Mouse (Mus musculus) layer of hippocampus, postnatal 36 days (tissue): ENCODE results near the gene Eya4. TPM values are rescaled to one million over a fixed set of nuclear protein-coding genes. Genes with fewer than 3 reads are reported as not detected.

Experiments used
- DNase-seq, 2 experiments: peaks; one replicate each; pipeline ENCODE4 v3.0.0; 2022
- total RNA-seq, 2 experiments: library from RNA; stranded (reverse); gene quantifications; 2 replicates each; pipeline ENCODE4 v1.2.3; 2021

Gene Eya4
- total RNA-seq, 2 experiments from 2014 or later = 5.4 to 5.7 TPM

- DNase-seq = no peak
Observed at GRCm38 (mm10) chr10:23230863-23231262, 119.7 kb downstream of the Eya4 start.

- no peak for DNase-seq
Observed at GRCm38 (mm10) chr10:23223336-23223735, 127.2 kb downstream of the Eya4 start.

- no peak for DNase-seq
Observed at GRCm38 (mm10) chr10:23220432-23220831, 130.2 kb downstream of the Eya4 start.

- DNase-seq = no peak
Observed at GRCm38 (mm10) chr10:23216815-23217214, 133.8 kb downstream of the Eya4 start.

GRCm38 (mm10) chr10:23211381-23211780, 139.2 kb downstream of the Eya4 start:
- no peak for DNase-seq

- DNase-seq = peak; percentile 8 to 11
Observed at GRCm38 (mm10) chr10:23203885-23204284, 146.7 kb downstream of the Eya4 start.

GRCm38 (mm10) chr10:23203144-23203838, 147.3 kb downstream of the Eya4 start:
- no peak for DNase-seq

- DNase-seq = no peak
Observed at GRCm38 (mm10) chr10:23202591-23202990, 148.0 kb downstream of the Eya4 start.

- DNase-seq = no peak
Observed at GRCm38 (mm10) chr10:23198251-23198650, 152.3 kb downstream of the Eya4 start.

GRCm38 (mm10) chr10:23196336-23196735, 154.2 kb downstream of the Eya4 start:
- no peak for DNase-seq

- DNase-seq = no peak
Observed at GRCm38 (mm10) chr10:23195337-23195736, 155.2 kb downstream of the Eya4 start.

- no peak for DNase-seq
Observed at GRCm38 (mm10) chr10:23189836-23190235, 160.8 kb downstream of the Eya4 start.

- no peak for DNase-seq
Observed at GRCm38 (mm10) chr10:23185391-23185790, 165.2 kb downstream of the Eya4 start.

GRCm38 (mm10) chr10:23181572-23182493, 168.8 kb downstream of the Eya4 start:
- no peak for DNase-seq

- no peak for DNase-seq
Observed at GRCm38 (mm10) chr10:23179285-23179684, 171.3 kb downstream of the Eya4 start.

GRCm38 (mm10) chr10:23177347-23178046, 173.1 kb downstream of the Eya4 start:
- DNase-seq = no peak

- DNase-seq = no peak
Observed at GRCm38 (mm10) chr10:23176666-23177346, 173.8 kb downstream of the Eya4 start.

GRCm38 (mm10) chr10:23171541-23171940, 179.0 kb downstream of the Eya4 start:
- DNase-seq = no peak

- no peak for DNase-seq
Observed at GRCm38 (mm10) chr10:23165089-23165642, 185.4 kb downstream of the Eya4 start.

GRCm38 (mm10) chr10:23159844-23160243, 190.7 kb downstream of the Eya4 start:
- DNase-seq = no peak

GRCm38 (mm10) chr10:23159138-23159537, 191.4 kb downstream of the Eya4 start:
- no peak for DNase-seq
